Mouse (Mus musculus): Measurements from ENCODE around the gene Man2c1. TPM values are rescaled to one million over a fixed set of nuclear protein-coding genes. Genes with fewer than 3 reads are reported as not detected.

Gene Man2c1
- polyA plus RNA-seq, 1 experiment from 2014 or later = 95.4 TPM

- no peaks in the 10 kb centered on the region for H3K36me3 ChIP-seq (ENCODE audit: control insufficient read depth, insufficient read depth)
- ATAC-seq = no peak
- no peak overlapping the region for H3K9ac ChIP-seq (replicated peaks; ENCODE audit: low read depth, low read length)
- H3K4me2 ChIP-seq (ENCODE audit: low read length) = no peak overlapping the region
- H3K4me1 ChIP-seq (replicated peaks; ENCODE audit: control insufficient read depth, insufficient read depth, low read length) = no peaks in the 10 kb centered on the region
- 81% methylated on average over 5 of the region's 5 CpGs for WGBS
- H3K27me3 ChIP-seq (replicated peaks; ENCODE audit: control insufficient read depth, insufficient read depth, low read length) = no peaks in the 10 kb centered on the region
- no peak overlapping the region for H3K4me3 ChIP-seq (replicated peaks; ENCODE audit: low read length)
- H3K9me3 ChIP-seq (ENCODE audit: control insufficient read depth, low read length) = no peaks in the 10 kb centered on the region
- H3K27ac ChIP-seq (ENCODE audit: low read length) = no peak overlapping the region
Measured at GRCm38 (mm10) chr9:57168411-57168810, 37.9 kb downstream of the Man2c1 start.

Other genes with a start within 250 kb of the Man2c1 start
- 2.2 and 3.1 TPM in 2 replicates for gene Snx33, start 202.3 kb upstream of the Man2c1 start, polyA plus RNA-seq (2015; fragmentation: Nextera tagmentation; extraction: Ambion mirVana)
- gene Imp3, start 193.2 kb upstream of the Man2c1 start, polyA plus RNA-seq (2015; fragmentation: Nextera tagmentation; extraction: Ambion mirVana) = 79.4 and 81.1 TPM in 2 replicates
- 34.0 and 35.3 TPM in 2 replicates for gene Snupn, start 179.8 kb upstream of the Man2c1 start, polyA plus RNA-seq (2015; fragmentation: Nextera tagmentation; extraction: Ambion mirVana)
- 24.7 and 26.9 TPM in 2 replicates for gene Ptpn9, start 135.8 kb upstream of the Man2c1 start, polyA plus RNA-seq (2015; fragmentation: Nextera tagmentation; extraction: Ambion mirVana)
- gene Sin3a, start 58.6 kb upstream of the Man2c1 start, polyA plus RNA-seq (2015; fragmentation: Nextera tagmentation; extraction: Ambion mirVana) = 28.2 and 29.5 TPM in 2 replicates
- 7.5 and 10.6 TPM in 2 replicates for gene Neil1, start 17.6 kb downstream of the Man2c1 start, polyA plus RNA-seq (2015; fragmentation: Nextera tagmentation; extraction: Ambion mirVana)
- 185 and 213 TPM in 2 replicates for gene Commd4, start 27.6 kb downstream of the Man2c1 start, polyA plus RNA-seq (2015; fragmentation: Nextera tagmentation; extraction: Ambion mirVana)
- gene Trcg1, start 105.9 kb downstream of the Man2c1 start, polyA plus RNA-seq (2015; fragmentation: Nextera tagmentation; extraction: Ambion mirVana) = not detected in 2 replicates
- gene 1700017B05Rik, start 131.9 kb downstream of the Man2c1 start, polyA plus RNA-seq (2015; fragmentation: Nextera tagmentation; extraction: Ambion mirVana) = 4.7 and 5.6 TPM in 2 replicates

Measured in forebrain, embryonic 16.5 days (tissue).